Mouse (Mus musculus) stomach, embryonic 14.5 days (tissue): ENCODE measurements around the gene Apba2. TPM values are rescaled to one million over a fixed set of nuclear protein-coding genes. Genes with fewer than 3 reads are reported as not detected.

Experiments used
- ATAC-seq: fragments of 200-750 bp; cut with Nextera tagmentation; 2 replicates; pipeline ENCODE4 v1.8.0; 2017; ENCODE audit warnings: low read depth, moderate TSS enrichment; ENCODE audit not compliant: insufficient number of reproducible peaks, insufficient read depth, low FRiP score
- H3K27ac ChIP-seq: fragments of 300-500 bp; sonication (generic); 2 replicates; pipeline ENCODE4 v1.5.1; 2014; ENCODE audit warnings: mild to moderate bottlenecking, low read length, moderate library complexity, mixed read lengths
- H3K27me3 ChIP-seq: fragments of 300-500 bp; sonication (generic); 2 replicates; pipeline ENCODE4 v1.6.1; 2014; ENCODE audit warnings: low read length, control low read depth, mixed read lengths; ENCODE audit not compliant: control insufficient read depth, insufficient read depth
- H3K36me3 ChIP-seq: fragments of 300-500 bp; sonication (generic); 2 replicates; pipeline ENCODE4 v1.6.1; 2014; ENCODE audit warnings: mild to moderate bottlenecking, control low read depth, low read length, moderate library complexity, mixed read lengths; ENCODE audit not compliant: control insufficient read depth, insufficient read depth
- H3K4me1 ChIP-seq: fragments of 300-500 bp; sonication (generic); 2 replicates; pipeline ENCODE4 v1.6.1; 2014; ENCODE audit warnings: low read length, control low read depth, mixed read lengths; ENCODE audit not compliant: control insufficient read depth, insufficient read depth
- H3K4me2 ChIP-seq: fragments of 300-500 bp; sonication (generic); replicated peaks from 2 replicates; pipeline ENCODE4 v1.6.1; 2014; ENCODE audit warnings: low read depth, low read length, control low read depth
- H3K4me3 ChIP-seq: fragments of 300-500 bp; sonication (generic); 2 replicates; pipeline ENCODE4 v1.5.1; 2014; ENCODE audit warnings: low read depth, low read length, control low read depth
- H3K9ac ChIP-seq: fragments of 300-500 bp; sonication (generic); replicated peaks from 2 replicates; pipeline ENCODE4 v1.6.1; 2014; ENCODE audit warnings: low read depth, mild to moderate bottlenecking, control low read depth, low read length, moderate library complexity, mixed read lengths
- H3K9me3 ChIP-seq: fragments of 300-500 bp; sonication (generic); 2 replicates; pipeline ENCODE4 v1.6.1; 2016; ENCODE audit warnings: low read depth, low read length, control low read depth; ENCODE audit not compliant: control insufficient read depth
- WGBS: fragments of 180-500 bp; shearing (Covaris S2); extraction: QIAGEN DNeasy Blood & Tissue Kit; methylation state at CpG from one replicate; pipeline ENCODE4 v1.1.7; 2014; 5-methylcytosine and 5-hydroxymethylcytosine counted together
- polyA plus RNA-seq: library from polyadenylated mRNA; unstranded; fragments of >200 nt; fragmentation: Nextera tagmentation; extraction: Ambion mirVana; gene quantifications from 2 replicates; pipeline ENCODE4 v1.2.1, GENCODE M21; 2014

The Apba2 gene
- polyA plus RNA-seq, 1 experiment from 2014 or later, result 7.6 TPM

- H3K36me3 ChIP-seq, result no peaks in the 10 kb centered on the region
- no peaks in the 10 kb centered on the region for H3K4me1 ChIP-seq
- no peak overlapping the region for H3K4me2 ChIP-seq
- H3K4me3 ChIP-seq, result no peak overlapping the region
- no peak overlapping the region for H3K9ac ChIP-seq
- 28% methylated on average over 5 of the region's 5 CpGs for WGBS
- no peaks in the 10 kb centered on the region for H3K9me3 ChIP-seq
- no peaks in the 10 kb centered on the region for H3K27me3 ChIP-seq
- ATAC-seq, result peak; percentile 59; the same call in 1 of the 2 replicates
- no peak overlapping the region for H3K27ac ChIP-seq
These were observed 250.0 kb downstream of the Apba2 start for GRCm38 (mm10) chr7:64751465-64751864.

GRCm38 (mm10) chr7:64752133-64752532 is 250.6 kb downstream of the Apba2 start:
- no peak overlapping the region for H3K27ac ChIP-seq
- ATAC-seq, result no peak
- H3K4me2 ChIP-seq, result no peak overlapping the region
- H3K9ac ChIP-seq, result no peak overlapping the region
- H3K27me3 ChIP-seq, result no peaks in the 10 kb centered on the region
- H3K36me3 ChIP-seq, result no peaks in the 10 kb centered on the region
- WGBS, result 85% methylated on average over 7 of the region's 7 CpGs
- H3K9me3 ChIP-seq, result no peaks in the 10 kb centered on the region
- no peaks in the 10 kb centered on the region for H3K4me1 ChIP-seq
- no peak overlapping the region for H3K4me3 ChIP-seq

- no peak for ATAC-seq
These were observed 252.2 kb downstream of the Apba2 start for GRCm38 (mm10) chr7:64753678-64754077.

GRCm38 (mm10) chr7:64754161-64754560 is 252.7 kb downstream of the Apba2 start:
- Histone ChIP-seq H3K9ac (no peak overlapping the region), H3K4me3 (no peak overlapping the region), H3K9me3 (no peaks in the 10 kb centered on the region), H3K27me3 (no peaks in the 10 kb centered on the region), H3K4me1 (no peaks in the 10 kb centered on the region), H3K27ac (no peak overlapping the region), H3K36me3 (no peaks in the 10 kb centered on the region), H3K4me2 (no peak overlapping the region)
- WGBS, result 53% methylated on average over 7 of the region's 7 CpGs
- no peak for ATAC-seq

More at GRCm38 (mm10) chr7:64753678-64754077, 252.2 kb downstream of the Apba2 start:
- Histone ChIP-seq H3K9me3 (no peaks in the 10 kb centered on the region), H3K9ac (no peak overlapping the region), H3K27me3 (no peaks in the 10 kb centered on the region), H3K4me2 (no peak overlapping the region), H3K36me3 (no peaks in the 10 kb centered on the region), H3K4me1 (no peaks in the 10 kb centered on the region), H3K27ac (no peak overlapping the region), H3K4me3 (no peak overlapping the region)
- WGBS, result 48% methylated on average over 6 of the region's 6 CpGs

- H3K4me1 ChIP-seq, result no peaks in the 10 kb centered on the region
- H3K36me3 ChIP-seq, result no peaks in the 10 kb centered on the region
- H3K9ac ChIP-seq, result no peak overlapping the region
- no peak overlapping the region for H3K4me2 ChIP-seq
- 86% methylated on average over 7 of the region's 7 CpGs for WGBS
- no peaks in the 10 kb centered on the region for H3K27me3 ChIP-seq
- ATAC-seq, result no peak
- no peaks in the 10 kb centered on the region for H3K9me3 ChIP-seq
- H3K4me3 ChIP-seq, result no peak overlapping the region
- H3K27ac ChIP-seq, result no peak overlapping the region
These were observed 253.6 kb downstream of the Apba2 start for GRCm38 (mm10) chr7:64755141-64755540.

GRCm38 (mm10) chr7:64765595-64765994 is 264.1 kb downstream of the Apba2 start:
- no peak overlapping the region for H3K27ac ChIP-seq
- no peaks in the 10 kb centered on the region for H3K27me3 ChIP-seq
- H3K9ac ChIP-seq, result no peak overlapping the region
- no peaks in the 10 kb centered on the region for H3K9me3 ChIP-seq
- no peaks in the 10 kb centered on the region for H3K36me3 ChIP-seq
- 80% methylated on average over 3 of the region's 3 CpGs for WGBS
- H3K4me1 ChIP-seq, result no peaks in the 10 kb centered on the region
- no peak overlapping the region for H3K4me2 ChIP-seq
- no peak overlapping the region for H3K4me3 ChIP-seq
- no peak for ATAC-seq

- Histone ChIP-seq H3K9me3 (no peaks in the 10 kb centered on the region), H3K27me3 (no peaks in the 10 kb centered on the region), H3K4me3 (no peak overlapping the region), H3K36me3 (no peaks in the 10 kb centered on the region), H3K4me2 (no peak overlapping the region), H3K9ac (no peak overlapping the region), H3K27ac (no peak overlapping the region), H3K4me1 (no peaks in the 10 kb centered on the region)
- 57% methylated on average over 7 of the region's 7 CpGs for WGBS
- no peak for ATAC-seq
These were observed 268.3 kb downstream of the Apba2 start for GRCm38 (mm10) chr7:64769768-64770167.

- H3K27me3 ChIP-seq, result no peaks in the 10 kb centered on the region
- H3K4me2 ChIP-seq, result no peak overlapping the region
- H3K9ac ChIP-seq, result no peak overlapping the region
- no peak overlapping the region for H3K4me3 ChIP-seq
- no peaks in the 10 kb centered on the region for H3K9me3 ChIP-seq
- no peak overlapping the region for H3K27ac ChIP-seq
- WGBS, result 75% methylated on average over 8 of the region's 8 CpGs
- no peaks in the 10 kb centered on the region for H3K36me3 ChIP-seq
- no peaks in the 10 kb centered on the region for H3K4me1 ChIP-seq
- no peak for ATAC-seq
These were observed 269.4 kb downstream of the Apba2 start for GRCm38 (mm10) chr7:64770779-64771390.

- WGBS, result 41% methylated on average over 10 of the region's 10 CpGs
- no peak overlapping the region for H3K4me3 ChIP-seq
- ATAC-seq, result no peak
These were observed 272.0 kb downstream of the Apba2 start for GRCm38 (mm10) chr7:64773465-64773864.

More at GRCm38 (mm10) chr7:64773465-64773864, 272.0 kb downstream of the Apba2 start:
- Histone ChIP-seq H3K36me3 (no peaks in the 10 kb centered on the region), H3K4me2 (no peak overlapping the region), H3K27ac (no peak overlapping the region), H3K4me1 (no peaks in the 10 kb centered on the region), H3K27me3 (no peaks in the 10 kb centered on the region), H3K9me3 (no peaks in the 10 kb centered on the region), H3K9ac (no peak overlapping the region)
